Mouse (Mus musculus) stomach, postnatal 0 days (tissue): ENCODE results near the gene Chn2. TPM values are rescaled to one million over a fixed set of nuclear protein-coding genes. Genes with fewer than 3 reads are reported as not detected.

ENCODE experiments used
- ATAC-seq: fragments of 200-750 bp; cut with Nextera tagmentation; 2 replicates; pipeline ENCODE4 v1.8.0; 2017; ENCODE audit not compliant: low FRiP score, low TSS enrichment
- DNase-seq: peaks from one replicate; pipeline ENCODE4 v3.0.0-alpha.2; 2016; ENCODE audit warnings: low spot score
- H3K27ac ChIP-seq: fragments of 300-500 bp; sonication (generic); replicated peaks from 2 replicates; pipeline ENCODE4 v1.5.1; 2014; ENCODE audit warnings: mild to moderate bottlenecking, control low read depth
- H3K27me3 ChIP-seq: fragments of 300-500 bp; sonication (generic); 2 replicates; pipeline ENCODE4 v1.6.1; 2014; ENCODE audit warnings: low read length; ENCODE audit not compliant: control insufficient read depth, insufficient read depth
- H3K36me3 ChIP-seq: fragments of 300-500 bp; sonication (generic); 2 replicates; pipeline ENCODE4 v1.6.1; 2014; ENCODE audit warnings: low read length, mixed read lengths; ENCODE audit not compliant: control insufficient read depth, insufficient read depth
- H3K4me1 ChIP-seq: fragments of 300-500 bp; sonication (generic); replicated peaks from 2 replicates; pipeline ENCODE4 v1.6.1; 2014; ENCODE audit warnings: antibody characterized with exemption; ENCODE audit not compliant: control insufficient read depth, insufficient read depth
- H3K4me2 ChIP-seq: fragments of 300-500 bp; sonication (generic); replicated peaks from 2 replicates; pipeline ENCODE4 v1.6.1; 2014; ENCODE audit warnings: low read depth, mild to moderate bottlenecking, control low read depth, moderate library complexity
- H3K4me3 ChIP-seq: fragments of 300-500 bp; sonication (generic); 2 replicates; pipeline ENCODE4 v1.5.1; 2014; ENCODE audit warnings: low read depth, low read length, control low read depth
- H3K9ac ChIP-seq: fragments of 300-500 bp; sonication (generic); 2 replicates; pipeline ENCODE4 v1.6.1; 2014; ENCODE audit warnings: mild to moderate bottlenecking, low read length, control low read depth, mixed read lengths
- H3K9me3 ChIP-seq: fragments of 300-500 bp; sonication (generic); 2 replicates; pipeline ENCODE4 v1.6.1; 2016; ENCODE audit warnings: low read length; ENCODE audit not compliant: control insufficient read depth
- CTCF ChIP-seq: IDR thresholded peaks from 2 replicates; pipeline ENCODE4 v1.5.1; 2016; ENCODE audit warnings: antibody characterized with exemption, low read depth, mild to moderate bottlenecking, moderate library complexity
- EP300 ChIP-seq: optimal IDR thresholded peaks from 2 replicates; pipeline ENCODE3; 2016; ENCODE audit warnings: antibody characterized with exemption
- WGBS: fragments of 180-500 bp; shearing (Covaris S2); extraction: QIAGEN DNeasy Blood & Tissue Kit; methylation state at CpG from one replicate; pipeline ENCODE4 v1.1.7; 2014; 5-methylcytosine and 5-hydroxymethylcytosine counted together
- polyA plus RNA-seq: library from polyadenylated mRNA; unstranded; fragments of >200 nt; fragmentation: Nextera tagmentation; extraction: Ambion mirVana; gene quantifications from 2 replicates; pipeline ENCODE4 v1.2.1, GENCODE M21; 2015

Gene Chn2
- polyA plus RNA-seq, 1 experiment from 2014 or later: 19.1 TPM

- Histone ChIP-seq H3K4me2 (no peak overlapping the region), H3K4me1 (no peaks in the 10 kb centered on the region), H3K36me3 (no peaks in the 10 kb centered on the region), H3K27ac (no peak overlapping the region), H3K27me3 (no peaks in the 10 kb centered on the region), H3K9me3 (no peaks in the 10 kb centered on the region), H3K9ac (no peak overlapping the region), H3K4me3 (no peak overlapping the region)
- TF ChIP-seq EP300: no peak
- TF ChIP-seq CTCF: no peak
- DNase-seq (no peak), ATAC-seq (peak; percentile 35; the same call in 1 of the 2 replicates)
- 86% methylated on average over 1 of the region's 1 CpGs for WGBS
These were observed 13.3 kb downstream of the Chn2 start for GRCm38 (mm10) chr6:54052666-54053065.

DNA sequence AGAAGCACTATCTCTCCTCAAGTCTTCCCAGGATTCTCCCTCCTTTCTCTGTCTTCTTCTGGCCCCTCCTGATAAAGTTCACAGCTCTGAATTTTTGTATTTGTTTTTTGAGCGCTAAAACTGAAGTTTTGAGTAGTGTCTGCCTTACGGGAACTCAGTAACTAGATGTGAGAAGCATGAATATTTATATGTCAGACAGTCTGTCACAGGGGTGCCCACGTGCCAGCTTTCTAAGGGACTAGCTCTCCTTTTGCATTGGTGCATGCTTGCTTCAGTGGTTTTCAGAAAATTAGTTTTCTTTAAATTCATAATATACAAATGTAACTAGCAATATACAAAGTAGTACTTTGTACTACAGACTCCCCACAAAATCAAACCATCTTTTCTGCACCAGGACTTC, 14.0 kb downstream of the Chn2 start:
- ATAC-seq: no peak
- Histone ChIP-seq H3K27me3 (no peaks in the 10 kb centered on the region), H3K4me2 (no peak overlapping the region), H3K4me1 (no peaks in the 10 kb centered on the region), H3K9me3 (no peaks in the 10 kb centered on the region), H3K27ac (no peak overlapping the region), H3K36me3 (no peaks in the 10 kb centered on the region), H3K4me3 (no peak overlapping the region), H3K9ac (no peak overlapping the region)
- no peak for TF ChIP-seq EP300
- TF ChIP-seq CTCF: no peak
- no peak for DNase-seq
- 85% methylated on average over 3 of the region's 3 CpGs for whole genome bisulfite sequencing

- DNase-seq (no peak), ATAC-seq (no peak)
- Histone ChIP-seq H3K4me1 (no peaks in the 10 kb centered on the region; the same call in 1 of the 2 replicates), H3K27ac (no peak overlapping the region), H3K9ac (no peak overlapping the region), H3K4me2 (no peak overlapping the region), H3K4me3 (no peak overlapping the region), H3K27me3 (no peaks in the 10 kb centered on the region), H3K9me3 (no peaks in the 10 kb centered on the region), H3K36me3 (no peaks in the 10 kb centered on the region)
- WGBS: 68% methylated on average over 5 of the region's 5 CpGs
- no peak for TF ChIP-seq EP300
- no peak for TF ChIP-seq CTCF
These were observed 16.0 kb downstream of the Chn2 start for GRCm38 (mm10) chr6:54055387-54055786.

- H3K9ac ChIP-seq: no peak overlapping the region
- H3K9me3 ChIP-seq: no peaks in the 10 kb centered on the region
- H3K4me3 ChIP-seq: no peak overlapping the region
- no peaks in the 10 kb centered on the region for H3K27me3 ChIP-seq
- no peak overlapping the region for H3K27ac ChIP-seq
- H3K36me3 ChIP-seq: no peaks in the 10 kb centered on the region
- ATAC-seq (no peak), DNase-seq (no peak)
- H3K4me2 ChIP-seq: no peak overlapping the region
- no peaks in the 10 kb centered on the region; the same call in 1 of the 2 replicates for H3K4me1 ChIP-seq
- TF ChIP-seq CTCF (no peak), EP300 (no peak)
- 65% methylated on average over 18 of the region's 18 CpGs for WGBS
These were observed 17.5 kb downstream of the Chn2 start for GRCm38 (mm10) chr6:54056548-54057532.

DNA sequence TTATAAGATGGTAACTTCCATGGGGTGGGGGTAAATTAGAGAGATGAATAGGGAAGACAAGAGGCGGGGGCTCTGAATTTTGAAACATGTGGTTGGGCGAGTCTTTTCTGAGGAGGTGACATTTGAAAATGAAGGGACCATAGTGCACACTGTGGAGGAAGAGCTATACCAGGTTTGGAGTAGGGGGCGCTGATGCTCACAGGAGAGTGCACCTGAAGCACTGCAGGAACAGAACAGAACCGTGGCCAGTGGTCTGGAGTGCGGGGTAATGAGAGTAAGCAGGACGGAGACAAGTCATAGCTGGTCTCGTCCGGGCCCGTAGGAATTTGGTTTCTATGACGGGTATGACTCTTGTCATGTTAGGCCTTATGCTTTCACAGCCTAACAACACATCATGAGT, 18.3 kb downstream of the Chn2 start:
- H3K4me1 ChIP-seq: no peaks in the 10 kb centered on the region; the same call in 1 of the 2 replicates

GRCm38 (mm10) chr6:54058837-54059236, 19.5 kb downstream of the Chn2 start:
- ATAC-seq (no peak), DNase-seq (no peak)
- H3K4me2 ChIP-seq: no peak overlapping the region
- H3K4me3 ChIP-seq: no peak overlapping the region
- 58% methylated on average over 8 of the region's 8 CpGs for WGBS
- H3K27ac ChIP-seq: no peak overlapping the region
- H3K36me3 ChIP-seq: no peaks in the 10 kb centered on the region
- no peak overlapping the region for H3K9ac ChIP-seq
- H3K9me3 ChIP-seq: no peaks in the 10 kb centered on the region
- H3K4me1 ChIP-seq: no peaks in the 10 kb centered on the region; the same call in 1 of the 2 replicates
- TF ChIP-seq CTCF (no peak), EP300 (no peak)
- H3K27me3 ChIP-seq: no peaks in the 10 kb centered on the region

More for the DNA sequence above, 18.3 kb downstream of the Chn2 start:
- no peak overlapping the region for H3K9ac ChIP-seq
- DNase-seq (no peak), ATAC-seq (no peak; the same call in 1 of the 2 replicates)
- H3K4me3 ChIP-seq: no peak overlapping the region
- H3K27ac ChIP-seq: no peak overlapping the region
- peak; percentile 39; the same call in 1 of the 2 replicates for TF ChIP-seq CTCF
- no peak for TF ChIP-seq EP300
- H3K27me3 ChIP-seq: no peaks in the 10 kb centered on the region
- no peak overlapping the region for H3K4me2 ChIP-seq
- WGBS: 80% methylated on average over 10 of the region's 10 CpGs
- H3K36me3 ChIP-seq: no peaks in the 10 kb centered on the region
- no peaks in the 10 kb centered on the region for H3K9me3 ChIP-seq
